Mouse (Mus musculus) small intestine, adult 2 months (tissue): ENCODE results near the gene Ralgapa2. TPM values are rescaled to one million over a fixed set of nuclear protein-coding genes. Genes with fewer than 3 reads are reported as not detected.

Source experiments
- H3K27ac ChIP-seq: fragments of 200-500 bp; 2 replicates; pipeline ENCODE4 v1.5.1; 2012; ENCODE audit warnings: low read depth, low read length, control low read depth, inconsistent platforms; ENCODE audit not compliant: insufficient read depth
- H3K27me3 ChIP-seq: fragments of 200-500 bp; 2 replicates; pipeline ENCODE4 v1.6.1; 2012; ENCODE audit warnings: mild to moderate bottlenecking, moderate library complexity, low read length, inconsistent platforms; ENCODE audit not compliant: control insufficient read depth, insufficient read depth
- H3K36me3 ChIP-seq: fragments of 200-500 bp; 2 replicates; pipeline ENCODE4 v1.6.1; 2012; ENCODE audit warnings: mild to moderate bottlenecking, low read length, control low read depth, inconsistent platforms; ENCODE audit not compliant: control insufficient read depth, insufficient read depth
- H3K4me1 ChIP-seq: fragments of 200-500 bp; 2 replicates; pipeline ENCODE4 v1.6.1; 2012; ENCODE audit warnings: low read length, inconsistent platforms, mixed read lengths; ENCODE audit not compliant: control insufficient read depth, insufficient read depth, insufficient read length
- H3K4me3 ChIP-seq: fragments of 200-500 bp; 2 replicates; pipeline ENCODE4 v1.5.1; 2012; ENCODE audit warnings: low read depth, mild to moderate bottlenecking, control low read depth, inconsistent platforms, low read length, moderate library complexity
- CTCF ChIP-seq: fragments of 200-500 bp; IDR thresholded peaks from 2 replicates; pipeline ENCODE4 v1.5.1; 2012; ENCODE audit warnings: low read depth, mild to moderate bottlenecking, control low read depth, inconsistent platforms, low read length, moderate library complexity, mixed read lengths; ENCODE audit not compliant: insufficient replicate concordance, insufficient read length; ENCODE audit errors: extremely low read depth
- POLR2A ChIP-seq: fragments of 200-500 bp; IDR thresholded peaks from 2 replicates; pipeline ENCODE4 v1.6.1; 2012; ENCODE audit warnings: low read depth, mild to moderate bottlenecking, control low read depth, inconsistent platforms, low read length, moderate library complexity
- WGBS: fragments of 180-500 bp; shearing (Covaris S2); methylation state at CpG from one replicate; pipeline ENCODE4 v1.1.7; 2018; 5-methylcytosine and 5-hydroxymethylcytosine counted together
- polyA plus RNA-seq: library from polyadenylated mRNA; depleted of rRNA; stranded (reverse); fragments of >200 nt; gene quantifications from 2 replicates; pipeline ENCODE4 v1.2.3, GENCODE M21; 2012

The Ralgapa2 gene
- polyA plus RNA-seq, 1 experiment: 14.8 TPM

GRCm38 (mm10) chr2:146549111-146549776 is 37.1 kb upstream of the Ralgapa2 start:
- TF ChIP-seq POLR2A: no peak
- no peak for TF ChIP-seq CTCF
- 75% methylated on average over 6 of the region's 6 CpGs for WGBS
- H3K36me3 ChIP-seq: no peaks in the 10 kb centered on the region
- no peaks in the 10 kb centered on the region for H3K27me3 ChIP-seq
- peaks cover 8% of the 10 kb centered on the region; the same call in 1 of the 2 replicates for H3K4me1 ChIP-seq
- no peak overlapping the region for H3K4me3 ChIP-seq
- H3K27ac ChIP-seq: no peak overlapping the region

- Histone ChIP-seq H3K4me1 (0 out of 2 replicates have a peak, but pooled peaks cover 2% of the 10 kb centered on the region), H3K27me3 (no peaks in the 10 kb centered on the region), H3K4me3 (no peak overlapping the region), H3K27ac (no peak overlapping the region), H3K36me3 (no peaks in the 10 kb centered on the region)
- TF ChIP-seq CTCF (no peak), POLR2A (no peak)
- WGBS: 22% methylated on average over 1 of the region's 1 CpGs
Observed at GRCm38 (mm10) chr2:146544155-146544814, 32.1 kb upstream of the Ralgapa2 start.

- Histone ChIP-seq H3K4me3 (no peak overlapping the region), H3K27me3 (no peaks in the 10 kb centered on the region), H3K4me1 (peaks cover 14% of the 10 kb centered on the region), H3K36me3 (no peaks in the 10 kb centered on the region), H3K27ac (peak overlapping the region; percentile 3; the same call in 1 of the 2 replicates)
- 16% methylated on average over 8 of the region's 8 CpGs for WGBS
- TF ChIP-seq CTCF (no peak), POLR2A (no peak)
Observed at GRCm38 (mm10) chr2:146533118-146533949, 21.2 kb upstream of the Ralgapa2 start.

GRCm38 (mm10) chr2:146532493-146532892 is 20.3 kb upstream of the Ralgapa2 start:
- no peak overlapping the region for H3K4me3 ChIP-seq
- H3K36me3 ChIP-seq: no peaks in the 10 kb centered on the region
- no peaks in the 10 kb centered on the region for H3K27me3 ChIP-seq
- H3K4me1 ChIP-seq: peaks cover 12% of the 10 kb centered on the region
- WGBS: 49% methylated on average over 3 of the region's 3 CpGs
- no peak for TF ChIP-seq POLR2A
- TF ChIP-seq CTCF: no peak
- H3K27ac ChIP-seq: no peak overlapping the region

GRCm38 (mm10) chr2:146525483-146525882 is 13.3 kb upstream of the Ralgapa2 start:
- Histone ChIP-seq H3K27me3 (no peaks in the 10 kb centered on the region), H3K27ac (no peak overlapping the region), H3K4me1 (peaks cover 5% of the 10 kb centered on the region; the same call in 1 of the 2 replicates), H3K36me3 (no peaks in the 10 kb centered on the region), H3K4me3 (no peak overlapping the region)
- WGBS: 6% methylated on average over 2 of the region's 2 CpGs
- TF ChIP-seq POLR2A: no peak
- TF ChIP-seq CTCF: no peak

GRCm38 (mm10) chr2:146524685-146525415 is 12.7 kb upstream of the Ralgapa2 start:
- Histone ChIP-seq H3K4me1 (peaks cover 5% of the 10 kb centered on the region; the same call in 1 of the 2 replicates), H3K4me3 (no peak overlapping the region), H3K27ac (peak overlapping the region; percentile 34; the same call in 1 of the 2 replicates), H3K36me3 (no peaks in the 10 kb centered on the region), H3K27me3 (no peaks in the 10 kb centered on the region)
- WGBS: 32% methylated on average over 4 of the region's 4 CpGs
- no peak for TF ChIP-seq POLR2A
- TF ChIP-seq CTCF: no peak

GRCm38 (mm10) chr2:146516894-146517293 is 4.8 kb upstream of the Ralgapa2 start:
- Histone ChIP-seq H3K36me3 (no peaks in the 10 kb centered on the region), H3K4me3 (no peak overlapping the region), H3K27ac (no peak overlapping the region), H3K27me3 (no peaks in the 10 kb centered on the region), H3K4me1 (no peaks in the 10 kb centered on the region)
- TF ChIP-seq POLR2A: no peak
- TF ChIP-seq CTCF: no peak
- 79% methylated on average over 2 of the region's 2 CpGs for WGBS
